Mouse (Mus musculus) midbrain, embryonic 13.5 days (tissue): ENCODE results near the gene B230118H07Rik. TPM values are rescaled to one million over a fixed set of nuclear protein-coding genes. Genes with fewer than 3 reads are reported as not detected.
"Not testable (repeated sequence)": the region's sequence is repeated elsewhere in the genome, so short reads cannot be mapped to it uniquely, and the experiment has no call there.

Experiments used
- ATAC-seq: fragments of 200-750 bp; cut with Nextera tagmentation; 2 replicates; pipeline ENCODE4 v1.8.0; 2017; ENCODE audit warnings: mild to moderate bottlenecking, moderate TSS enrichment, moderate library complexity
- H3K27ac ChIP-seq: fragments of 300-500 bp; sonication (generic); 2 replicates; pipeline ENCODE4 v1.5.1; 2015; ENCODE audit warnings: inconsistent platforms, mild to moderate bottlenecking, moderate library complexity
- H3K27me3 ChIP-seq: fragments of 300-500 bp; sonication (generic); 2 replicates; pipeline ENCODE4 v1.6.1; 2015; ENCODE audit warnings: mild to moderate bottlenecking, inconsistent platforms
- H3K36me3 ChIP-seq: fragments of 300-500 bp; sonication (generic); 2 replicates; pipeline ENCODE4 v1.6.1; 2015; ENCODE audit warnings: mild to moderate bottlenecking, inconsistent platforms
- H3K4me1 ChIP-seq: fragments of 300-500 bp; sonication (generic); replicated peaks from 2 replicates; pipeline ENCODE4 v1.6.1; 2015; ENCODE audit warnings: inconsistent platforms
- H3K4me2 ChIP-seq: fragments of 300-500 bp; sonication (generic); replicated peaks from 2 replicates; pipeline ENCODE4 v1.6.1; 2015; ENCODE audit warnings: moderate library complexity, mild to moderate bottlenecking, inconsistent platforms
- H3K4me3 ChIP-seq: fragments of 300-500 bp; sonication (generic); replicated peaks from 2 replicates; pipeline ENCODE4 v1.5.1; 2015; ENCODE audit warnings: mild to moderate bottlenecking, inconsistent platforms
- H3K9ac ChIP-seq: fragments of 300-500 bp; sonication (generic); replicated peaks from 2 replicates; pipeline ENCODE4 v1.6.1; 2015; ENCODE audit warnings: mild to moderate bottlenecking, inconsistent platforms
- H3K9me3 ChIP-seq: fragments of 300-500 bp; sonication (generic); 2 replicates; pipeline ENCODE4 v1.6.1; 2016; ENCODE audit warnings: mild to moderate bottlenecking, inconsistent platforms
- WGBS: fragments of 180-500 bp; shearing (Covaris S2); methylation state at CpG from one replicate; pipeline ENCODE4 v1.1.7; 2015; 5-methylcytosine and 5-hydroxymethylcytosine counted together
- polyA plus RNA-seq: library from polyadenylated mRNA; unstranded; fragments of >200 nt; fragmentation: Nextera tagmentation; extraction: Ambion mirVana; gene quantifications from 2 replicates; pipeline ENCODE4 v1.2.1, GENCODE M21; 2015

B230118H07Rik gene
- polyA plus RNA-seq, 1 experiment from 2014 or later: 51.5 TPM

DNA sequence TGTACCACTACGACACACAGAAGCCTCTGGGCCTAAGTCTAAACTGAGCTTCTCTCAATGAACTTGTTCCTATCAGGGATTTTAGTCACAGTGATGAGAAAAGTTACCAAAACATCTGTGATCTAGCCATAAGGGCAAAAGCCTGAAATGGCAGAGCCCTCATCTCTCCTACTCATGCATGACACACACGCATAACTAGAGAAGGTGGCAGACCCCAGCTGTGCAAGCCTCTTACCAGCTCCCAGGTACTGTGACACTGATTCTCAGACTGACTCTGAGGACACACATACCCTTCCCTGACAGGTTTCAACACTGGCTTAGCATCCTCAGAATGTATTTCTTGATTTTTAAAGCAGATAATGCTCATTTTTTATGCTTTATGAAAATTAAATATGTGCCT, 103.7 kb downstream of the B230118H07Rik start:
- no peaks in the 10 kb centered on the region for H3K4me1 ChIP-seq
- WGBS: 85% methylated on average over 2 of the region's 2 CpGs
- H3K4me2 ChIP-seq: no peak overlapping the region
- H3K4me3 ChIP-seq: no peak overlapping the region
- H3K27me3 ChIP-seq: no peaks in the 10 kb centered on the region
- no peaks in the 10 kb centered on the region for H3K36me3 ChIP-seq
- no peak overlapping the region for H3K9ac ChIP-seq
- H3K27ac ChIP-seq: no peak overlapping the region
- no peaks in the 10 kb centered on the region for H3K9me3 ChIP-seq
- no peak for ATAC-seq

- Histone ChIP-seq H3K9ac (no peak overlapping the region), H3K27me3 (no peaks in the 10 kb centered on the region), H3K4me3 (no peak overlapping the region), H3K4me1 (no peaks in the 10 kb centered on the region), H3K36me3 (no peaks in the 10 kb centered on the region), H3K9me3 (no peaks in the 10 kb centered on the region), H3K4me2 (no peak overlapping the region), H3K27ac (no peak overlapping the region)
- ATAC-seq: no peak
- WGBS: 78% methylated on average over 8 of the region's 8 CpGs
Observed at GRCm38 (mm10) chr2:101543704-101544417, 105.5 kb downstream of the B230118H07Rik start.

DNA sequence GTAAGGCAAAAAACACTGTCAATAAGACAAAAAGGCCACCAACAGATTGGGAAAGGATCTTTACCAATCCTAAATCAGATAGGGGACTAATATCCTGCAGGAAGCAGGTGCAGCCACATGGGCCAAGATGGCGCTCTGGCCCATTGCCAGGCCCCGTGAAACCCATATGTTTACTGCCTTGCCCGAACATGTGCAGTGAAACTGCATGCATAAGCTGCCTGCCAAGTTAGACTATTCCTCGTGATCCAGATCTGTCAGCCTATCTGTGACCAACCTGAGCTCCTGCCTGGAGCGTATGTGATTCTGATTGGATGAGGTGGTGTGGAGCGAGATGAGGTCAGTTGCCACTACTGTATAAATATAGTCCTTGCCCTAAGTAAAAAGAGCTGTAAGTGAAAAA, 112.4 kb downstream of the B230118H07Rik start:
- H3K4me1 ChIP-seq, H3K4me2 ChIP-seq, H3K27me3 ChIP-seq, H3K9ac ChIP-seq, H3K36me3 ChIP-seq, H3K27ac ChIP-seq, H3K9me3 ChIP-seq, H3K4me3 ChIP-seq, ATAC-seq: not testable (repeated sequence)
- WGBS: 90% methylated on average over 6 of the region's 6 CpGs

DNA sequence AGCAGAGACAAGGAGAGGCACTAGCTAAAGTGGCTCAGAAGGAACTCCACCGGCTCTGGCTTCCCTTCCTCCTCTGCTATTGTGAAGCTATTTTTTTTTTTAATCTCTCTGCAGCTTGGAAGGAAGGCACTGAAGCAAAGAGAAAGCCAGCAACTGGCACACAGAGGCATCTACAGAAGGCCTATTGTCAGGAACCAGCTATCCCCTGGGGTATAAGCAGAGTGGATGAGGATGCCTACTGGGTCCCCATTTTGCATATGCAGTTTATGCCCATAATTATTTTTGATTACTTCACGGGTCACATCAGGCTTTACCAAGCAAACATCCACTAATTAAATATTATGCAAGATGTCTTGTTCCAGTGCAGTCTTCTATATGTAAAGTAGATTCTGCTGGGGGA, 115.6 kb downstream of the B230118H07Rik start:
- 18% methylated on average over 2 of the region's 2 CpGs for WGBS
- no peaks in the 10 kb centered on the region for H3K36me3 ChIP-seq
- H3K9me3 ChIP-seq: no peaks in the 10 kb centered on the region
- H3K4me1 ChIP-seq: peaks cover 7% of the 10 kb centered on the region
- H3K27me3 ChIP-seq: no peaks in the 10 kb centered on the region
- no peak overlapping the region for H3K4me3 ChIP-seq
- peak; percentile 72 for ATAC-seq
- H3K9ac ChIP-seq: no peak overlapping the region
- no peak overlapping the region for H3K4me2 ChIP-seq
- H3K27ac ChIP-seq: 0 out of 2 replicates have a peak overlapping the region, but pooled peaks have one; percentile 56

GRCm38 (mm10) chr2:101525503-101526381, 123.6 kb downstream of the B230118H07Rik start:
- Histone ChIP-seq H3K4me1 (no peaks in the 10 kb centered on the region), H3K4me2 (no peak overlapping the region), H3K9ac (no peak overlapping the region), H3K9me3 (no peaks in the 10 kb centered on the region), H3K4me3 (no peak overlapping the region), H3K27me3 (no peaks in the 10 kb centered on the region), H3K27ac (no peak overlapping the region), H3K36me3 (no peaks in the 10 kb centered on the region)
- peak; percentile 74 for ATAC-seq
- WGBS: 72% methylated on average over 6 of the region's 6 CpGs

DNA sequence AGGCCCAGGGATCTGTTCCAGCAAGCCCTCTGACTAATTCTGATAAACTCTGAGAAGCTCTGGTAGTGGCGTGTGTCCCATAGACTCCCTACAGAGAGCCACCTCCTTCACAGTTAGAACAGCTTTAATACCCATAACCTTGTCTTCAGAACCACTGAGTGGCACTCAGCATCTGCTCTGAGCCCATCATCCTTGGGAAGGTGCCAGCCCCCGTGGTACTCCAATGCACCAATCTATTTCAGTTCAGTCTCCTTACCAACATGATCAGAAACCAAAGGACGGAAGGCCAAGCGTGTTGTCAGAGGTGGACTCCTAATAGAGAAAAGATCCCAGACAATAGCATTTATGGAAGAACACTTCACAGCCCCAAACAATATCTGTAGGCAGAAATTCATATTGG, 124.2 kb downstream of the B230118H07Rik start:
- Histone ChIP-seq H3K27me3 (no peaks in the 10 kb centered on the region), H3K4me2 (no peak overlapping the region), H3K27ac (no peak overlapping the region), H3K36me3 (no peaks in the 10 kb centered on the region), H3K9me3 (no peaks in the 10 kb centered on the region), H3K4me3 (no peak overlapping the region), H3K4me1 (0 out of 2 replicates have a peak, but pooled peaks cover 3% of the 10 kb centered on the region), H3K9ac (no peak overlapping the region)
- peak; percentile 14; the same call in 1 of the 2 replicates for ATAC-seq
- 89% methylated on average over 4 of the region's 4 CpGs for WGBS

DNA sequence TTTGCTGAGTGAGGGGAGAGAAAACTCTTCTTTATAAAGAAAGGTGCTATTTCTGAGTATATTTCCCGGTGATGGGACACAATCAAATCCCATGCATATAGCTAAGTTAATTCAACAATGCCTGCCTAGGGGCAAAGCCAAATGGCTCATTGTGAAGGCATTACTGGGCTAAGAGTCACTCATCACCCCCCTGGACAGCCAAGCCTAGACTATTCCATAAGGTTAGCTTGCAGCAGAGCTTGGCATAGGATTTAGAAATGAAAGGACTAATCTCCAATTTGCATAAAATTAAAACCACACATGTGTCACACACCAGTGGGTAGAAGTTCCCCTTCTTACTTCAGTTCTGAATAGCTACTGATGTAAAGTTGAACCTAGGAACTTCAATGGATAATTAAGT, 128.8 kb downstream of the B230118H07Rik start:
- Histone ChIP-seq H3K4me3 (no peak overlapping the region), H3K27me3 (no peaks in the 10 kb centered on the region), H3K4me1 (0 out of 2 replicates have a peak, but pooled peaks cover 3% of the 10 kb centered on the region), H3K4me2 (no peak overlapping the region), H3K36me3 (no peaks in the 10 kb centered on the region), H3K27ac (no peak overlapping the region), H3K9me3 (no peaks in the 10 kb centered on the region), H3K9ac (no peak overlapping the region)
- 50% methylated on average over 1 of the region's 1 CpGs for WGBS
- no peak for ATAC-seq

DNA sequence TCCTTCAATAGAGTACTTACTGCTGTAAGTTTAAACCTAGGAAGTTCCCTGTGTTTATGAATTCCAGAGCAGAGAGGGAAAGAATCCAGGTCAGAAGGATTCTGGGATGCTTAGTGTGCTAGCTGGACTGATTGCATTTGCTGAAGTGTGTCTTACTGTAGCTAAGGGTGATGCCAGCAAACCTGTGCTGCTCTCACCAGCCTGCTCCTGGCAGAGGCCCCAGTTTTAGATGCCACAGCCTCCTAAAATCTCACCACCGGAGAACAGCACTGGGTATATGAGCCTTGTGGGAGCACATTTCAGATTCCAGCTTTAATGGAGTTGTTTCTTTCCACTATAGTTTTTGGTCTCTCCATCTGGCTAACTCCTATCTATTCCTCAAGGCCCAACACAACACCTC, 129.4 kb downstream of the B230118H07Rik start:
- no peak overlapping the region for H3K4me3 ChIP-seq
- ATAC-seq: no peak
- H3K27me3 ChIP-seq: no peaks in the 10 kb centered on the region
- 0 out of 2 replicates have a peak, but pooled peaks cover 3% of the 10 kb centered on the region for H3K4me1 ChIP-seq
- H3K27ac ChIP-seq: no peak overlapping the region
- 89% methylated on average over 1 of the region's 1 CpGs for WGBS
- no peak overlapping the region for H3K9ac ChIP-seq
- H3K36me3 ChIP-seq: no peaks in the 10 kb centered on the region
- H3K9me3 ChIP-seq: no peaks in the 10 kb centered on the region
- no peak overlapping the region for H3K4me2 ChIP-seq

Other genes with a start within 250 kb of the B230118H07Rik start
- not detected in 2 replicates for gene Rag2, start 24.8 kb downstream of the B230118H07Rik start, polyA plus RNA-seq
- gene Rag1, start within 50 bp of the B230118H07Rik start, polyA plus RNA-seq: 0.05 and 0.14 TPM in 2 replicates
- gene Traf6, start 28.9 kb upstream of the B230118H07Rik start, polyA plus RNA-seq: 10.2 and 10.3 TPM in 2 replicates
- 7.7 and 9.3 TPM in 2 replicates for gene Prr5l, start 233.5 kb upstream of the B230118H07Rik start, polyA plus RNA-seq
- gene Commd9, start 236.7 kb upstream of the B230118H07Rik start, polyA plus RNA-seq: 103 and 106 TPM in 2 replicates